Mouse (Mus musculus) embryonic facial prominence, embryonic 13.5 days (tissue): ENCODE results near the gene Bcar1. TPM values are rescaled to one million over a fixed set of nuclear protein-coding genes. Genes with fewer than 3 reads are reported as not detected.

ENCODE experiments used
- ATAC-seq: fragments of 200-750 bp; cut with Nextera tagmentation; 2 replicates; pipeline ENCODE4 v1.8.0; 2017; ENCODE audit warnings: low read depth; ENCODE audit not compliant: insufficient number of reproducible peaks, insufficient read depth, low FRiP score, low TSS enrichment
- H3K27ac ChIP-seq: fragments of 300-500 bp; sonication (generic); 2 replicates; pipeline ENCODE4 v1.5.1; 2015; ENCODE audit warnings: moderate library complexity, mild to moderate bottlenecking, inconsistent platforms
- H3K27me3 ChIP-seq: fragments of 300-500 bp; sonication (generic); 2 replicates; pipeline ENCODE4 v1.6.1; 2015; ENCODE audit warnings: mild to moderate bottlenecking, inconsistent platforms
- H3K36me3 ChIP-seq: fragments of 300-500 bp; sonication (generic); 2 replicates; pipeline ENCODE4 v1.6.1; 2015; ENCODE audit warnings: mild to moderate bottlenecking, inconsistent platforms
- H3K4me1 ChIP-seq: fragments of 300-500 bp; sonication (generic); 2 replicates; pipeline ENCODE4 v1.6.1; 2015; ENCODE audit warnings: inconsistent platforms
- H3K4me2 ChIP-seq: fragments of 300-500 bp; sonication (generic); 2 replicates; pipeline ENCODE4 v1.6.1; 2015; ENCODE audit warnings: moderate library complexity, mild to moderate bottlenecking, inconsistent platforms
- H3K4me3 ChIP-seq: fragments of 300-500 bp; sonication (generic); 2 replicates; pipeline ENCODE4 v1.5.1; 2015; ENCODE audit warnings: mild to moderate bottlenecking, inconsistent platforms
- H3K9ac ChIP-seq: fragments of 300-500 bp; sonication (generic); 2 replicates; pipeline ENCODE4 v1.6.1; 2015; ENCODE audit warnings: mild to moderate bottlenecking, inconsistent platforms
- H3K9me3 ChIP-seq: fragments of 300-500 bp; sonication (generic); 2 replicates; pipeline ENCODE4 v1.6.1; 2016; ENCODE audit warnings: inconsistent platforms
- WGBS: fragments of 180-500 bp; shearing (Covaris S2); methylation state at CpG from one replicate; pipeline ENCODE4 v1.1.7; 2015; ENCODE audit warnings: mixed read lengths; 5-methylcytosine and 5-hydroxymethylcytosine counted together
- polyA plus RNA-seq: library from polyadenylated mRNA; unstranded; fragments of >200 nt; fragmentation: Nextera tagmentation; extraction: Ambion mirVana; gene quantifications from 2 replicates; pipeline ENCODE4 v1.2.1, GENCODE M21; 2015

Gene Bcar1
- polyA plus RNA-seq, 1 experiment from 2014 or later = 37.3 TPM

GRCm38 (mm10) chr8:111712588-111712987, 31.0 kb downstream of the Bcar1 start:
- no peak for ATAC-seq
- H3K4me1 ChIP-seq = peaks cover 27% of the 10 kb centered on the region
- peaks cover 71% of the 10 kb centered on the region for H3K36me3 ChIP-seq
- no peak overlapping the region for H3K27ac ChIP-seq
- H3K9ac ChIP-seq = no peak overlapping the region
- H3K9me3 ChIP-seq = no peaks in the 10 kb centered on the region
- H3K4me2 ChIP-seq = no peak overlapping the region
- H3K27me3 ChIP-seq = no peaks in the 10 kb centered on the region
- H3K4me3 ChIP-seq = no peak overlapping the region
- WGBS = 79% methylated on average over 6 of the region's 6 CpGs

- Histone ChIP-seq H3K36me3 (peaks cover 71% of the 10 kb centered on the region), H3K27ac (no peak overlapping the region), H3K27me3 (no peaks in the 10 kb centered on the region), H3K4me1 (peaks cover 22% of the 10 kb centered on the region), H3K9ac (no peak overlapping the region), H3K9me3 (no peaks in the 10 kb centered on the region), H3K4me3 (no peak overlapping the region), H3K4me2 (no peak overlapping the region)
- ATAC-seq = no peak
- WGBS = 77% methylated on average over 9 of the region's 9 CpGs
These were observed 31.5 kb downstream of the Bcar1 start for GRCm38 (mm10) chr8:111712135-111712534.

DNA sequence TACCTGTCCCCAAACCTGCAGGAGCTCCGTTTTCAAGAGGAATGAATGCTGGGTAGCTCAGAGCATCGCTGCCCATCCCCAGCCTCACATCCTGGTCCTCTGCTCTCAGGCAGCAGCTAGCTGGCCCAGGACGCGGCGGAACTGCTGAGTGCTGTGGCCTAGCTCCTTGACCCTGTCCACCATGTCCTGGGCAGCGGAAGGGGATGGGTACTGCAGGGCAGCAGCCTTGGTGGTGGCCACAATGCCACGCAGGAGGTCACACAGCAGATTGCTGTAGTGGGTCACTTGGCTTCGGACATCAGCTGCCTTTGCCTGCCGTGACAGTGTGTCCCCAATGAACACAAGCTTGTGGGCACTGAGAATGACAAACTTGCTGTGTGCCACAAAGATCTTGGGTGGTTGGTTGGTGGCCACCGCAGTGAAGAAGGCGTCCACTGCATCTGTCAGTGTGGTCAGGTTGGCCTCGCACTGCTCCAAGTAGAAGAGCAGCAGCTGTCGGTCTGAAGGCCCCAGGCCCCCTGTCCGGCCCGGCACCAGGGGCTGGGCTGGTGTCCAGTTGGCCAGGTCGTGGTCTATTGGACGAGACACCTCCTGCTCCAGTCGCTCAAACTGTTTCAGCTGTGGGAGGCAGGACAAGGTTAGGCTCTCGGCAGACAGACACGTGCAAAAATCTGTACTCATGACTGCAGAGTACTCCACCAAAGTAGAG, 32.7 kb downstream of the Bcar1 start:
- Histone ChIP-seq H3K27ac (no peak overlapping the region), H3K4me1 (peaks cover 12% of the 10 kb centered on the region), H3K9ac (no peak overlapping the region), H3K36me3 (peaks cover 63% of the 10 kb centered on the region), H3K9me3 (no peaks in the 10 kb centered on the region), H3K4me3 (no peak overlapping the region), H3K27me3 (no peaks in the 10 kb centered on the region), H3K4me2 (no peak overlapping the region)
- 95% methylated on average over 20 of the region's 20 CpGs for WGBS
- ATAC-seq = no peak

- Histone ChIP-seq H3K27me3 (no peaks in the 10 kb centered on the region), H3K4me1 (peaks cover 11% of the 10 kb centered on the region), H3K4me3 (no peak overlapping the region), H3K27ac (peak overlapping the region; percentile 22; the same call in 1 of the 2 replicates), H3K9ac (no peak overlapping the region), H3K36me3 (peaks cover 49% of the 10 kb centered on the region), H3K4me2 (no peak overlapping the region), H3K9me3 (no peaks in the 10 kb centered on the region)
- no peak for ATAC-seq
- 92% methylated on average over 1 of the region's 1 CpGs for WGBS
These were observed 34.4 kb downstream of the Bcar1 start for GRCm38 (mm10) chr8:111709223-111709622.

GRCm38 (mm10) chr8:111708265-111708664, 35.3 kb downstream of the Bcar1 start:
- peaks cover 11% of the 10 kb centered on the region for H3K4me1 ChIP-seq
- H3K27me3 ChIP-seq = no peaks in the 10 kb centered on the region
- no peak overlapping the region for H3K27ac ChIP-seq
- no peak overlapping the region for H3K9ac ChIP-seq
- H3K4me2 ChIP-seq = no peak overlapping the region
- peaks cover 39% of the 10 kb centered on the region for H3K36me3 ChIP-seq
- 82% methylated on average over 6 of the region's 6 CpGs for WGBS
- no peak for ATAC-seq
- no peak overlapping the region for H3K4me3 ChIP-seq
- no peaks in the 10 kb centered on the region for H3K9me3 ChIP-seq

GRCm38 (mm10) chr8:111705699-111706098, 37.9 kb downstream of the Bcar1 start:
- no peak overlapping the region for H3K4me2 ChIP-seq
- H3K4me1 ChIP-seq = peaks cover 11% of the 10 kb centered on the region
- H3K36me3 ChIP-seq = peaks cover 15% of the 10 kb centered on the region
- no peak overlapping the region for H3K4me3 ChIP-seq
- WGBS = 64% methylated on average over 5 of the region's 5 CpGs
- H3K9ac ChIP-seq = no peak overlapping the region
- H3K9me3 ChIP-seq = no peaks in the 10 kb centered on the region
- no peaks in the 10 kb centered on the region for H3K27me3 ChIP-seq
- H3K27ac ChIP-seq = no peak overlapping the region
- ATAC-seq = no peak

DNA sequence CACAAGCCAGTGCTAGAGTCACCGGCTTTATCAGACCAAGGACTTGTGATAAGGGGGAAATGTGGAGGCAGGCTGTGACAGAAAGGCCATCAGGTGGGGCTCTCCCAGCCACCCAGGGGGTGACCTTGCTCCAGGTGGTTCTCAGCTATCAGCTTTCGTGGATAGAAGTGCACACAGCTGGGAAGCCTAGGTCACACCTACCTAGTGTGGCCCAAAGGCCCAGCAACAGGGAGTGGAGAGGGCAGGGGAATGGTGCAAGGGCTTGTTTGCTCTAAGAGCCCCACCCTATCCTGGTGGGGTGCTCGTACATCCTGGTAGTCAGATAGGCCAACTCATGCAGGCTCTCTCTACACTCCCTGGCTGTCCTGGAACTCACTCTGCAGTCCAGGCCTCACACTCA, 38.4 kb downstream of the Bcar1 start:
- Histone ChIP-seq H3K27ac (no peak overlapping the region), H3K9me3 (no peaks in the 10 kb centered on the region), H3K4me1 (peaks cover 11% of the 10 kb centered on the region), H3K36me3 (peaks cover 10% of the 10 kb centered on the region), H3K4me3 (no peak overlapping the region), H3K9ac (no peak overlapping the region), H3K4me2 (no peak overlapping the region), H3K27me3 (no peaks in the 10 kb centered on the region)
- WGBS = 79% methylated on average over 3 of the region's 3 CpGs
- ATAC-seq = no peak

GRCm38 (mm10) chr8:111704585-111704984, 39.0 kb downstream of the Bcar1 start:
- H3K4me3 ChIP-seq = no peak overlapping the region
- no peak overlapping the region for H3K9ac ChIP-seq
- peaks cover 4% of the 10 kb centered on the region for H3K36me3 ChIP-seq
- no peaks in the 10 kb centered on the region for H3K27me3 ChIP-seq
- H3K4me2 ChIP-seq = no peak overlapping the region
- ATAC-seq = no peak
- peaks cover 11% of the 10 kb centered on the region for H3K4me1 ChIP-seq
- H3K9me3 ChIP-seq = no peaks in the 10 kb centered on the region
- WGBS = 91% methylated on average over 12 of the region's 12 CpGs
- H3K27ac ChIP-seq = no peak overlapping the region

DNA sequence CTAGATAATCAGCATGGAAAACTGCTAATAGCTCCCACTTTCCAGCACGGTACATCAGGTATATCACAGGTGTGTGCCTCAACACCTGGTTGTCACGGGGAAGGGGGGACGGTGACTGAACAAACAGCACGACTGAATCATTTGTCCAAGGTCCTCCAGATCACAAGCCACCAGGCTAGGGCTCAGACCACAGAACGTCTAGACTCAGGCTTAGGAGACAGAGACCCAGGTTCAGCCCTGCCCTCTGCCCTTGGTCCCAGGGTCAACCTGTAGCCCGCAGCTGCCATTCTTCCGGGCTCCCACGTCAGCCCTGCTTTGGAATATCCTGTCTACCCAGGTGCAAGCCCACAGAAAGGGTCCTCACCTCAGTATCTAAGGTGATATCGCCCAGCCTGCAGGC, 42.2 kb downstream of the Bcar1 start:
- Histone ChIP-seq H3K27me3 (no peaks in the 10 kb centered on the region), H3K36me3 (no peaks in the 10 kb centered on the region), H3K9ac (no peak overlapping the region), H3K4me3 (no peak overlapping the region), H3K27ac (no peak overlapping the region), H3K4me1 (0 out of 2 replicates have a peak, but pooled peaks cover 3% of the 10 kb centered on the region), H3K9me3 (0 out of 2 replicates have a peak, but pooled peaks cover under 1% of the 10 kb centered on the region), H3K4me2 (no peak overlapping the region)
- 79% methylated on average over 9 of the region's 9 CpGs for WGBS
- no peak for ATAC-seq

GRCm38 (mm10) chr8:111700740-111701139, 42.9 kb downstream of the Bcar1 start:
- 0 out of 2 replicates have a peak, but pooled peaks cover 5% of the 10 kb centered on the region for H3K9me3 ChIP-seq
- H3K27me3 ChIP-seq = no peaks in the 10 kb centered on the region
- no peak for ATAC-seq
- 92% methylated on average over 5 of the region's 5 CpGs for WGBS
- H3K36me3 ChIP-seq = no peaks in the 10 kb centered on the region
- no peak overlapping the region for H3K4me3 ChIP-seq
- H3K4me2 ChIP-seq = no peak overlapping the region
- H3K27ac ChIP-seq = no peak overlapping the region
- no peak overlapping the region for H3K9ac ChIP-seq
- H3K4me1 ChIP-seq = no peaks in the 10 kb centered on the region

DNA sequence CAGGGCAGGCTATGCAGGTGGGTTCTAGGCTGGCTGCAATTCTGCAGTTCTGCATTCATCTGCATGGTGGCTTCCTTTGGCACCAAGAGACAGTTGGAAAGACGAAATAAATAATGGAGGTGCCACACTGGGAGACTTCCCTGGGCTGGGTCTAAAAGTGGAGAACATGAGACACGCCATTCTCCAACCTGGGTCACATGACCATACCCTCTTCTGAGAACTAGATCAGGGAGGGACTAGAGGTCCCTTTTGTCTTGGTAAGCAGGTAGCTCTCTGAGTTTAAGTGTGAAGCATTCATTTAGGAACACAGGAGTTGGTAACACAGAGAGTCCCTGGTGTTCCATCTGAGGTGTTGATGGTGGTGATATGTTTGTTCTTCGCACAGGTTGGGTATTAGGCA, 43.4 kb downstream of the Bcar1 start:
- no peaks in the 10 kb centered on the region for H3K27me3 ChIP-seq
- no peak overlapping the region for H3K4me2 ChIP-seq
- no peak overlapping the region for H3K4me3 ChIP-seq
- no peak for ATAC-seq
- no peak overlapping the region for H3K9ac ChIP-seq
- H3K9me3 ChIP-seq = 0 out of 2 replicates have a peak, but pooled peaks cover 5% of the 10 kb centered on the region
- H3K36me3 ChIP-seq = no peaks in the 10 kb centered on the region
- H3K27ac ChIP-seq = no peak overlapping the region
- H3K4me1 ChIP-seq = no peaks in the 10 kb centered on the region
- WGBS = 76% methylated on average over 3 of the region's 3 CpGs

DNA sequence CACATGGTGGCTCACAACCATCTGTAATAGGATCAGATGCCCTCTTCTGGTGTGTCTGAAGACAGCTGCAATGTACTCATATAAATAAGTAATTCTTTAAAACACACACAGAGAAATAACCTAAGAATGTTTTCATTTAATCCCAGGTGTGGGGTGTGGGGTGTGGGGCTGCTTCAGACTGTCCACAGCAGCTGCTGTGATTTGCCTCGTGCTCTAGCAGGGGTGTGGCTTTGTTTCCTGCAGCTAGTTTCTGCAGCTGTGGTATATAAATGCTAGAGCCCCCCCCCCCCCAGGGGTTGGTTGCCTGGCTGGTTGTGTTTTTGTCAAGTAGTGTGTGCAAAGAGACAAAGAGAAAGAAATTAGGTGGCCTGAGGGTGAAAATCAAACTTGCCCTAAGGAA, 44.6 kb downstream of the Bcar1 start:
- H3K36me3 ChIP-seq = no peaks in the 10 kb centered on the region
- no peaks in the 10 kb centered on the region for H3K4me1 ChIP-seq
- no peak overlapping the region for H3K4me2 ChIP-seq
- 8% methylated on average over 1 of the region's 1 CpGs for WGBS
- H3K9me3 ChIP-seq = 0 out of 2 replicates have a peak, but pooled peaks cover 5% of the 10 kb centered on the region
- no peak overlapping the region for H3K27ac ChIP-seq
- H3K9ac ChIP-seq = no peak overlapping the region
- no peak overlapping the region for H3K4me3 ChIP-seq
- H3K27me3 ChIP-seq = no peaks in the 10 kb centered on the region
- ATAC-seq = no peak
